Mouse (Mus musculus): ENCODE data around the gene Angptl6. TPM values are rescaled to one million over a fixed set of nuclear protein-coding genes. Genes with fewer than 3 reads are reported as not detected.
A peak's percentile ranks its signal among the peaks of the same experiment; 100 is the strongest.

Gene Angptl6
- 15.5 TPM in 2 replicates for polyA plus RNA-seq (2014; fragmentation: Nextera tagmentation; extraction: Ambion mirVana)

- peak within 1 kb of the TSS; percentile 73 for H3K4me2 ChIP-seq (ENCODE audit: low read length)
- DNase-seq (ENCODE audit: low spot score) = no peak
- H3K36me3 ChIP-seq (ENCODE audit: control insufficient read depth, insufficient read depth, low read length) = no peaks in the 10 kb centered on the region
- peak within 1 kb of the TSS; percentile 91 for H3K27ac ChIP-seq (ENCODE audit: low read depth, low read length)
- H3K4me3 ChIP-seq (ENCODE audit: low read depth, low read length) = peak within 1 kb of the TSS; percentile 39
- no peaks in the 10 kb centered on the region; the same call in 1 of the 2 replicates for H3K4me1 ChIP-seq (ENCODE audit: control insufficient read depth, insufficient read depth, low read length)
- H3K9me3 ChIP-seq (replicated peaks; ENCODE audit: control insufficient read depth, low read length) = no peaks in the 10 kb centered on the region
- H3K9ac ChIP-seq (ENCODE audit: low read length) = peak within 1 kb of the TSS; percentile 73
- WGBS = 93% methylated on average over 13 of the region's 13 CpGs
- H3K27me3 ChIP-seq (replicated peaks; ENCODE audit: control insufficient read depth, insufficient read depth, low read length) = no peaks in the 10 kb centered on the region
- ATAC-seq = no peak
These were observed at the start of gene Angptl6 for GRCm38 (mm10) chr9:20879097-20879792. TSS of gene Angptl6 (minus strand) at chr9:20879727.

GRCm38 (mm10) chr9:20923258-20923657 lies 43.7 kb upstream of the Angptl6 start:
- no peaks in the 10 kb centered on the region for H3K9me3 ChIP-seq (replicated peaks; ENCODE audit: control insufficient read depth, low read length)
- H3K4me1 ChIP-seq (ENCODE audit: control insufficient read depth, insufficient read depth, low read length) = no peaks in the 10 kb centered on the region
- no peak overlapping the region for H3K9ac ChIP-seq (ENCODE audit: low read length)
- no peak overlapping the region for H3K4me3 ChIP-seq (ENCODE audit: low read depth, low read length)
- DNase-seq (ENCODE audit: low spot score) (no peak), ATAC-seq (no peak)
- H3K36me3 ChIP-seq (ENCODE audit: control insufficient read depth, insufficient read depth, low read length) = peaks cover 99% of the 10 kb centered on the region
- no peaks in the 10 kb centered on the region for H3K27me3 ChIP-seq (replicated peaks; ENCODE audit: control insufficient read depth, insufficient read depth, low read length)
- no peak overlapping the region for H3K4me2 ChIP-seq (ENCODE audit: low read length)
- WGBS = 93% methylated on average over 3 of the region's 3 CpGs
- no peak overlapping the region for H3K27ac ChIP-seq (ENCODE audit: low read depth, low read length)

DNA sequence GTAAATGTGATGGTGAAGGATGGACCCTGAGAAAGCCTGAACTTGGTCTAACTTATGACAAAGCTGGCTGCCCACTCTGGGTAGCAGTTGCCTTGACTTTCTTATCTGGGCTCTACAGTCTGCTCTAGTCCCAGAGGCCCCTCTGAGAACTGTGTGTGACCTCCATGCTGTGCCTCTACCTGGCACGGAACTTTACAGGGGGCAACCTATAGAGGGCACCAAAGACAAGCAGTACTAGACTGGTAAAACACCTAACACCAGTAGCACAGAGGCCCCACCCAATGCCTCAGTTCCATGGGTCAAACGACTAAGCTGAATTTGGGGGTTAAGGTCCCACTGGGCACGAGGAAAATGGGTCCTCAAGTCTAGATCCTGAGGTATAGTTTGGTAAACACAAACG lies 36.6 kb upstream of the Angptl6 start:
- Histone ChIP-seq H3K27ac (ENCODE audit: low read depth, low read length) (no peak overlapping the region), H3K9ac (ENCODE audit: low read length) (no peak overlapping the region), H3K36me3 (ENCODE audit: control insufficient read depth, insufficient read depth, low read length) (peaks cover 100% of the 10 kb centered on the region), H3K9me3 (replicated peaks; ENCODE audit: control insufficient read depth, low read length) (no peaks in the 10 kb centered on the region), H3K27me3 (replicated peaks; ENCODE audit: control insufficient read depth, insufficient read depth, low read length) (no peaks in the 10 kb centered on the region), H3K4me1 (ENCODE audit: control insufficient read depth, insufficient read depth, low read length) (no peaks in the 10 kb centered on the region), H3K4me2 (ENCODE audit: low read length) (no peak overlapping the region), H3K4me3 (ENCODE audit: low read depth, low read length) (no peak overlapping the region)
- 87% methylated on average over 4 of the region's 4 CpGs for WGBS
- DNase-seq (ENCODE audit: low spot score) (no peak), ATAC-seq (no peak)

DNA sequence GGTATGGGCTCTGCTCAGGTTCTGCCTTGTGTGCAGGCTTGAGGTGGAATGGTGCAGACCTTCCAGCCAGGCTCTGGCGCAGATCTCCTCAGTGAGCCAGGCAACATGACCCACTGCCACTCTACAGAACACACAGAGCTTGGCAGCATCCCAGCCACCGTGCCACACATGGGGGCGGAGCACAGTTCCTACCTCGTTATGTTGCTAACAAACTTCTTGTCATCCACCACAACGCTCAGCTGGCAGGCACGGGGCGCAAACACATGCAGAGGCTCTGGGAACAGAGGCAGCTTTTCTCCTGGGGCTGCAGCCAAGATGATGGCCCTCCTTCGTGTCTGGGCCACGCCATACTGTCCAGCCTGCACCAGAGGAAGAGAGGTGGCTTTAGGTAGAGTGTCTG lies 30.4 kb upstream of the Angptl6 start:
- no peak for ATAC-seq
- no peaks in the 10 kb centered on the region for H3K27me3 ChIP-seq (replicated peaks; ENCODE audit: control insufficient read depth, insufficient read depth, low read length)
- peaks cover 100% of the 10 kb centered on the region for H3K36me3 ChIP-seq (ENCODE audit: control insufficient read depth, insufficient read depth, low read length)
- no peak overlapping the region for H3K9ac ChIP-seq (ENCODE audit: low read length)
- no peaks in the 10 kb centered on the region for H3K4me1 ChIP-seq (ENCODE audit: control insufficient read depth, insufficient read depth, low read length)
- no peaks in the 10 kb centered on the region for H3K9me3 ChIP-seq (replicated peaks; ENCODE audit: control insufficient read depth, low read length)
- no peak for DNase-seq (ENCODE audit: low spot score)
- no peak overlapping the region for H3K4me2 ChIP-seq (ENCODE audit: low read length)
- no peak overlapping the region for H3K27ac ChIP-seq (ENCODE audit: low read depth, low read length)
- WGBS = 65% methylated on average over 9 of the region's 9 CpGs
- H3K4me3 ChIP-seq (ENCODE audit: low read depth, low read length) = no peak overlapping the region

GRCm38 (mm10) chr9:20902174-20902491 lies 22.6 kb upstream of the Angptl6 start:
- peaks cover 29% of the 10 kb centered on the region for H3K36me3 ChIP-seq (ENCODE audit: control insufficient read depth, insufficient read depth, low read length)
- ATAC-seq (no peak), DNase-seq (ENCODE audit: low spot score) (no peak)
- no peaks in the 10 kb centered on the region for H3K9me3 ChIP-seq (replicated peaks; ENCODE audit: control insufficient read depth, low read length)
- 0 out of 2 replicates have a peak overlapping the region, but pooled peaks have one; percentile 17 for H3K9ac ChIP-seq (ENCODE audit: low read length)
- H3K4me1 ChIP-seq (ENCODE audit: control insufficient read depth, insufficient read depth, low read length) = peaks cover 9% of the 10 kb centered on the region
- H3K27ac ChIP-seq (ENCODE audit: low read depth, low read length) = no peak overlapping the region
- 49% methylated on average over 6 of the region's 6 CpGs for WGBS
- H3K4me2 ChIP-seq (ENCODE audit: low read length) = no peak overlapping the region
- H3K4me3 ChIP-seq (ENCODE audit: low read depth, low read length) = no peak overlapping the region
- no peaks in the 10 kb centered on the region for H3K27me3 ChIP-seq (replicated peaks; ENCODE audit: control insufficient read depth, insufficient read depth, low read length)

DNA sequence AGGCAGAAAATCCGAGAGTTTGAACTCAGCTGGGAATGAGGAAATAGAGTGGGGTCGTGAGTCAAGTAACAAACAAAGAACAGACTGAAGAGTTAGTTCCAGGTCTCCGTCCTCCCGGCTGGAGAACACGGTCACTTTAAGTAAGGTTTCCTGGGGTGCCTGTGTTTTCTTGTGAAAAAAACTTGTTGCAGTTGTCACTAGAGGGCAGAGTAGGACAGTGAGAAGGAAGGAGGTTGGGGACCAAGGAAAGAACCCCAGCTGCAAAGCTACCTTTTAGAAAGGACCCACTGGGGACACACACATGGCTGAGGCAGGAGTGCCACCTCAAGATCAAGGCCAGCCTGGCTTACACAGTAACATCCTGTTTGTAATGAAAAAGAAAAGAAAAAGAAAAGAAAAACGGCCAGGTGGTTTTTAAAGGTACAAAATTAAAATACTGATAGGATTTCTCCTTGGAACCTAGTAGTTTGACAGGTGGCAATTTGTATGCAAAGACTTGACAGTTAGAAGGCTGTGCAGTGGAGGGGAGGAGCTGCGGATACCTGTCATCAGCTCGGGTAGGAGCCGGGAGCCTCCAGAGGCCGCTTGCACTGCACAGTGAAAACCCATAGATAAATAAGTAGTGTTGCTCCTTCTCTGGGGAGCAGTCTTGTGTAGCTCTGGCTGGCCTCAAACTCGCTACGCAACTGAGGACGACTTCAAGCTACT lies 22.1 kb upstream of the Angptl6 start:
- Histone ChIP-seq H3K9ac (ENCODE audit: low read length) (0 out of 2 replicates have a peak overlapping the region, but pooled peaks have one; percentile 17), H3K4me1 (ENCODE audit: control insufficient read depth, insufficient read depth, low read length) (peaks cover 9% of the 10 kb centered on the region), H3K9me3 (replicated peaks; ENCODE audit: control insufficient read depth, low read length) (no peaks in the 10 kb centered on the region), H3K27me3 (replicated peaks; ENCODE audit: control insufficient read depth, insufficient read depth, low read length) (no peaks in the 10 kb centered on the region), H3K4me2 (ENCODE audit: low read length) (no peak overlapping the region), H3K4me3 (ENCODE audit: low read depth, low read length) (no peak overlapping the region), H3K27ac (ENCODE audit: low read depth, low read length) (no peak overlapping the region), H3K36me3 (ENCODE audit: control insufficient read depth, insufficient read depth, low read length) (peaks cover 28% of the 10 kb centered on the region)
- 17% methylated on average over 13 of the region's 13 CpGs for WGBS
- ATAC-seq (no peak), DNase-seq (ENCODE audit: low spot score) (peak; percentile 65)

DNA sequence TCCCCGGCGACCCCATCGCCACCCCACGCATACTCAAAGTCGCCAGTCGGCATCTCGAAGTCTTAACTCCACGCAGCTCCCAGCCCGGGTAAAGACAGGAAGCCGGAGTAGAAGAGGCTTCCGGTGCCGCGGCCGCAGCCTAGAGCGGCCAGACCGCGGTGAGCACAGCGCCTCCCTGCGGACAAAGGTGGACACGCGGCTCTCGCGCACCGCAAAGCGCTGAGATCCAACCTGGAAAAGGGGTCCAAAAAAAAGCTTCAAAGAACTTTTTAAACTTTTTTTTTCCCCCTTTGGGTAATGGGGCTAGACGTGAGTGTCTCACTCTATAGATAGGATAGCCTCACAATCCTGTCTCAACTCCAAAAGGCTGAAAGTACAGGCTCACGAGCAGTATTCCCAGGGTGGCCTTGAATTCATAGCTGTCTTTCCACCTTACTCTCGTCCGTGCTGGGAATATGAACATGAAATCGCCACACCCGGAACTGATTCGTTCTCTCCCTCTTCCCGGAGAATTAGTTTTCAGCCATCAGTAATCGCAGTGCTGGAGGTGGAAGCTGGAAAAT lies 19.1 kb upstream of the Angptl6 start, which contains the start of gene Eif3g:
Gene Eif3g (minus strand): TSS at position 113 of the 563 bp plus-strand sequence.
- H3K4me3 ChIP-seq (ENCODE audit: low read depth, low read length) = peak within 1 kb of the TSS; percentile 94
- WGBS = 6% methylated on average over 31 of the region's 34 CpGs

DNA sequence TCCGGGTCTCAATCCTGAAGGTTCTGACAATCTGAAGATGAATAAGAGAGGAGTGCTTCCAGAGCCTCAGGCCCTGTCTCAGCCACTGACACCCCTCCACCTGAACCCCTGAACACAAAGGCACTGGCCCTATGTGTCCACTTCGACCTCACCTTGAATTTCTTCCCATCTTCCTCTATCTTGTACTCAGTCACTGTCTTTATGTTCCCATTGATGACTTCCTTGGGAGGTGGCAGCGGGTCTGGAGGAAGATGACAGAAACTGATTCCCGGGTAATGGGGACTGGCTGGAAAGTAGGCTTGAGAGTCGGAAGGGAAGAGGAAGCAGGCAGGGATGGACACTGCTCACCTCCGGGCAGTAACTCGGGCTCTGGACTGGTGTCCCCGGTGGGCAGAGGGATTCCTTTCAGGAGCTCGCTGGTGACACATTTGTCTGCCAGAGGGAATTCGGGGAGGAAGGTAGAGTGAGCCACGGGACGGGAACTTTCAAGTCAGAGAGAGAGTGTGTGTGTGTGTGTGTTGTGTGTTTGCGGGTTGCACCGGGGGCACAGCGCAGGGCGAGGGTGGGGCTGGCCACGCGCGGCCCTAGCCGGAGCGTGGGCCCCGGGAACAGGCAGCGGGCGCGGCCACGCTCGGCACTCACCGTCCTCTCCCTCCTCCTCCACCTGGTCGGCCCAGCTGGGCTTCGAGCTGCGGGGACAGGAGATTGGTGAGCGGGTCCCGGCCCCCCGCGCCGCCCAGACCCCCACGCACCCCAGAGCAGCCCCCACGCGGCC lies 18.4 kb upstream of the Angptl6 start:
- WGBS = 8% methylated on average over 23 of the region's 39 CpGs
- Histone ChIP-seq H3K4me2 (ENCODE audit: low read length) (peak overlapping the region; percentile 98), H3K9me3 (replicated peaks; ENCODE audit: control insufficient read depth, low read length) (no peaks in the 10 kb centered on the region), H3K9ac (ENCODE audit: low read length) (peak overlapping the region; percentile 90), H3K4me3 (ENCODE audit: low read depth, low read length) (peak overlapping the region; percentile 94), H3K4me1 (ENCODE audit: control insufficient read depth, insufficient read depth, low read length) (peaks cover 9% of the 10 kb centered on the region), H3K36me3 (ENCODE audit: control insufficient read depth, insufficient read depth, low read length) (peaks cover 43% of the 10 kb centered on the region), H3K27me3 (replicated peaks; ENCODE audit: control insufficient read depth, insufficient read depth, low read length) (no peaks in the 10 kb centered on the region), H3K27ac (ENCODE audit: low read depth, low read length) (no peak overlapping the region)
- no peak for DNase-seq (ENCODE audit: low spot score)
- peak; percentile 77 for ATAC-seq

More for the DNA sequence above, 19.1 kb upstream of the Angptl6 start, which contains the start of gene Eif3g:
- Histone ChIP-seq H3K4me2 (ENCODE audit: low read length) (peak within 1 kb of the TSS; percentile 98), H3K9me3 (replicated peaks; ENCODE audit: control insufficient read depth, low read length) (no peaks in the 10 kb centered on the region), H3K27me3 (replicated peaks; ENCODE audit: control insufficient read depth, insufficient read depth, low read length) (no peaks in the 10 kb centered on the region), H3K4me1 (ENCODE audit: control insufficient read depth, insufficient read depth, low read length) (peaks cover 9% of the 10 kb centered on the region), H3K9ac (ENCODE audit: low read length) (peak within 1 kb of the TSS; percentile 90), H3K36me3 (ENCODE audit: control insufficient read depth, insufficient read depth, low read length) (peaks cover 37% of the 10 kb centered on the region), H3K27ac (ENCODE audit: low read depth, low read length) (no peak within 1 kb of the TSS)
- peak; percentile 92 for ATAC-seq
- peak; percentile 92 for DNase-seq (ENCODE audit: low spot score)

Measured in forebrain, embryonic 14.5 days (tissue).